Mouse (Mus musculus): Measurements from ENCODE around the gene Dscam. TPM values are rescaled to one million over a fixed set of nuclear protein-coding genes. Genes with fewer than 3 reads are reported as not detected.

Gene Dscam
- total RNA-seq, 2 experiments from 2014 or later, result 0.02 TPM; not detected in 1

- no peak for DNase-seq
- intact Hi-C loops (cut with DNase I; ENCODE audit: low total_unique reads), result no loop called here
Measured at GRCm38 (mm10) chr16:96842829-96843360, 327.7 kb downstream of the Dscam start.

- intact Hi-C loops (cut with DNase I; ENCODE audit: low total_unique reads), result loop anchor here (10.0 kb wide), 1 partner anchor 135 kb away; no protein-coding TSS in a partner anchor
- peak; percentile 25 for DNase-seq
Measured at GRCm38 (mm10) chr16:96819649-96820048, 350.9 kb downstream of the Dscam start.

- no peak for DNase-seq
- intact Hi-C loops (cut with DNase I; ENCODE audit: low total_unique reads), result no loop called here
Measured at GRCm38 (mm10) chr16:96806298-96806697, 364.3 kb downstream of the Dscam start.

- no peak for DNase-seq
- intact Hi-C loops (cut with DNase I; ENCODE audit: low total_unique reads), result no loop called here
Measured at GRCm38 (mm10) chr16:96802636-96803035, 367.9 kb downstream of the Dscam start.

GRCm38 (mm10) chr16:96801650-96802237 lies 368.8 kb downstream of the Dscam start:
- no peak for DNase-seq
- intact Hi-C loops (cut with DNase I; ENCODE audit: low total_unique reads), result no loop called here

- DNase-seq, result peak; percentile 6
- intact Hi-C loops (cut with DNase I; ENCODE audit: low total_unique reads), result no loop called here
Measured at GRCm38 (mm10) chr16:96795431-96795830, 375.1 kb downstream of the Dscam start.

GRCm38 (mm10) chr16:96791307-96791706 lies 379.2 kb downstream of the Dscam start:
- no peak for DNase-seq
- intact Hi-C loops (cut with DNase I; ENCODE audit: low total_unique reads), result no loop called here

GRCm38 (mm10) chr16:96788286-96788685 lies 382.3 kb downstream of the Dscam start:
- intact Hi-C loops (cut with DNase I; ENCODE audit: low total_unique reads), result no loop called here
- no peak for DNase-seq

GRCm38 (mm10) chr16:96779021-96779420 lies 391.5 kb downstream of the Dscam start:
- intact Hi-C loops (cut with DNase I; ENCODE audit: low total_unique reads), result no loop called here
- DNase-seq, result no peak

GRCm38 (mm10) chr16:96774245-96774644 lies 396.3 kb downstream of the Dscam start:
- no peak for DNase-seq
- intact Hi-C loops (cut with DNase I; ENCODE audit: low total_unique reads), result no loop called here

- no peak for DNase-seq
- intact Hi-C loops (cut with DNase I; ENCODE audit: low total_unique reads), result no loop called here
Measured at GRCm38 (mm10) chr16:96767985-96768384, 402.6 kb downstream of the Dscam start.

- intact Hi-C loops (cut with DNase I; ENCODE audit: low total_unique reads), result no loop called here
- no peak for DNase-seq
Measured at GRCm38 (mm10) chr16:96767508-96767907, 403.0 kb downstream of the Dscam start.

- DNase-seq, result no peak
- intact Hi-C loops (cut with DNase I; ENCODE audit: low total_unique reads), result no loop called here
Measured at GRCm38 (mm10) chr16:96761225-96761624, 409.3 kb downstream of the Dscam start.

- intact Hi-C loops (cut with DNase I; ENCODE audit: low total_unique reads), result no loop called here
- DNase-seq, result no peak
Measured at GRCm38 (mm10) chr16:96759081-96759603, 411.4 kb downstream of the Dscam start.

- DNase-seq, result no peak
- intact Hi-C loops (cut with DNase I; ENCODE audit: low total_unique reads), result no loop called here
Measured at GRCm38 (mm10) chr16:96758381-96758780, 412.2 kb downstream of the Dscam start.

- intact Hi-C loops (cut with DNase I; ENCODE audit: low total_unique reads), result no loop called here
- DNase-seq, result no peak
Measured at GRCm38 (mm10) chr16:96757588-96758313, 412.8 kb downstream of the Dscam start.

- intact Hi-C loops (cut with DNase I; ENCODE audit: low total_unique reads), result no loop called here
- DNase-seq, result no peak
Measured at GRCm38 (mm10) chr16:96756994-96757393, 413.6 kb downstream of the Dscam start.

- DNase-seq, result no peak
- intact Hi-C loops (cut with DNase I; ENCODE audit: low total_unique reads), result no loop called here
Measured at GRCm38 (mm10) chr16:96754971-96755504, 415.5 kb downstream of the Dscam start.

- intact Hi-C loops (cut with DNase I; ENCODE audit: low total_unique reads), result no loop called here
- no peak for DNase-seq
Measured at GRCm38 (mm10) chr16:96754381-96754780, 416.2 kb downstream of the Dscam start.

GRCm38 (mm10) chr16:96753781-96754173 lies 416.8 kb downstream of the Dscam start:
- no peak for DNase-seq
- intact Hi-C loops (cut with DNase I; ENCODE audit: low total_unique reads), result no loop called here

All from gastrocnemius, postnatal 14 days (tissue).